32 mouse cellular contexts compared by ENCODE assay signal in the genomic region with DNA sequence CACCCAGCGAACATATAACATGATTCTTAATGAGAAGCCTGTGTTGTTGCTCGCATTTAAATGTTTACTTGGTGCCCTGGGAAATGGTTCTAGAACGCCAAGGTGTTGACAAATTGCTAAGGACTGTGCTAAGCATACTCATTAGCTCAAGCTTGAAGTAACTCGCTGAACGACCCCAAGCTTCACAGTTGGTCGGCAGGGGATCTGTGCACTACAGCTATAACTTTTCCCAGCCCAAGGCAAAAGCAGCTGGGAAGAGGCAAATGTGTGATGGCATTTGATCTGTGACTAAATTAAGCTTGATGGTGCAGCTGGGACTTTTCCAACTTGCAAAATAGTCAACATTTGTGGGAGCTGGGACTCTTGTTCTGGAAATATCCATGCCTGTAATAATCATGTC.
DNase-seq lines count a peak whose midpoint lies in the region; ATAC-seq lines count a peak whose summit lies in the region.
"Had no signal": no experiment of that assay in that cellular context is flagged by ENCODE, and none has a peak within 500 bp of the region (broad histone marks: within the 10 kb centered on the region; RNA-seq: fewer than 3 reads in every experiment).

No protein-coding gene starts in this region.

- H3K4me1 ChIP-seq in hindbrain, embryonic 15.5 days (replicated peaks): no peaks in the 10 kb centered on the region
- peaks cover 4% of the 10 kb centered on the region; the same call in 1 of the 2 replicates for H3K4me1 ChIP-seq in hindbrain, embryonic 13.5 days (replicated peaks)
- no peaks in the 10 kb centered on the region for H3K4me1 ChIP-seq in neural tube, embryonic 14.5 days (ENCODE audit: control insufficient read depth, insufficient read depth, low read length)
- 0 out of 2 replicates have a peak, but pooled peaks cover 3% of the 10 kb centered on the region for H3K4me1 ChIP-seq in embryonic facial prominence, embryonic 15.5 days
- H3K4me1 ChIP-seq: embryonic facial prominence, embryonic 12.5 days; forebrain, embryonic 12.5 days; heart, embryonic 10.5 days; heart, embryonic 15.5 days; limb, embryonic 15.5 days; midbrain, embryonic 10.5 days had no signal

- H3K27ac ChIP-seq in hindbrain, embryonic 15.5 days (replicated peaks): no peak overlapping the region; the same call in 1 of the 2 replicates
- no peak overlapping the region for H3K27ac ChIP-seq in hindbrain, embryonic 13.5 days
- no peak overlapping the region; the same call in 1 of the 2 replicates for H3K27ac ChIP-seq in neural tube, embryonic 14.5 days (ENCODE audit: low read depth, low read length)
- H3K27ac ChIP-seq in embryonic facial prominence, embryonic 15.5 days (replicated peaks): no peak overlapping the region
- H3K27ac ChIP-seq: embryonic facial prominence, embryonic 12.5 days; forebrain, embryonic 12.5 days; heart, embryonic 10.5 days; heart, embryonic 15.5 days; limb, embryonic 15.5 days; liver, embryonic 14.5 days; midbrain, embryonic 10.5 days had no signal

- no peak overlapping the region for H3K9ac ChIP-seq in hindbrain, embryonic 15.5 days
- no peak overlapping the region for H3K9ac ChIP-seq in hindbrain, embryonic 13.5 days
- no peak overlapping the region for H3K9ac ChIP-seq in neural tube, embryonic 14.5 days (replicated peaks; ENCODE audit: low read depth, low read length)
- H3K9ac ChIP-seq in embryonic facial prominence, embryonic 15.5 days: no peak overlapping the region
- H3K9ac ChIP-seq: embryonic facial prominence, embryonic 12.5 days; forebrain, embryonic 12.5 days; heart, embryonic 15.5 days; limb, embryonic 15.5 days; liver, embryonic 14.5 days had no signal

- no peaks in the 10 kb centered on the region for H3K9me3 ChIP-seq in hindbrain, embryonic 15.5 days
- no peaks in the 10 kb centered on the region for H3K9me3 ChIP-seq in hindbrain, embryonic 13.5 days
- no peaks in the 10 kb centered on the region for H3K9me3 ChIP-seq in neural tube, embryonic 14.5 days (ENCODE audit: control insufficient read depth, low read length)
- no peaks in the 10 kb centered on the region for H3K9me3 ChIP-seq in embryonic facial prominence, embryonic 15.5 days (replicated peaks)
- H3K9me3 ChIP-seq: embryonic facial prominence, embryonic 12.5 days; forebrain, embryonic 12.5 days; heart, embryonic 10.5 days; heart, embryonic 15.5 days; limb, embryonic 15.5 days; midbrain, embryonic 10.5 days had no signal

- WGBS in hindbrain, embryonic 15.5 days: 39% methylated on average over 6 of the region's 6 CpGs
- 51% methylated on average over 6 of the region's 6 CpGs for WGBS in hindbrain, embryonic 13.5 days
- WGBS in neural tube, embryonic 14.5 days: 30% methylated on average over 6 of the region's 6 CpGs
- 31% methylated on average over 6 of the region's 6 CpGs for WGBS in embryonic facial prominence, embryonic 15.5 days

- no peak overlapping the region for H3K4me2 ChIP-seq in hindbrain, embryonic 15.5 days
- no peak overlapping the region for H3K4me2 ChIP-seq in hindbrain, embryonic 13.5 days
- H3K4me2 ChIP-seq in neural tube, embryonic 14.5 days (ENCODE audit: low read depth, low read length): no peak overlapping the region
- H3K4me2 ChIP-seq in embryonic facial prominence, embryonic 15.5 days (replicated peaks): peak overlapping the region; percentile 12; the same call in 1 of the 2 replicates
- H3K4me2 ChIP-seq: embryonic facial prominence, embryonic 12.5 days; forebrain, embryonic 12.5 days; heart, embryonic 15.5 days; limb, embryonic 15.5 days had no signal

- no peak for DNase-seq in neural tube, embryonic 10.5 days (ENCODE audit: extremely low spot score, low spot score)
- peak; percentile 15 for DNase-seq in retina, embryonic 14.5 days (ENCODE audit: low spot score)
- no peak for DNase-seq in natural killer cell, adult 2 months (ENCODE audit: low spot score in 2 of 2)
- no peak for DNase-seq in layer of hippocampus, postnatal 36 days
- DNase-seq: adrenal gland, adult 8-10 months; B cell, adult 2 months; cerebellum, adult 11 months; cerebellum, adult 9-10 months; cerebellum, postnatal 36 days; gastrocnemius, postnatal 25 days; heart, adult 11 months; kidney, adult 11 months; kidney, postnatal 14 days; layer of hippocampus, adult 9-11 months; lung, adult 2 months; lung, postnatal 14 days; spleen, adult 18-20 months; thymus, postnatal 14 days had no signal

- H3K27me3 ChIP-seq in hindbrain, embryonic 15.5 days: no peaks in the 10 kb centered on the region
- H3K27me3 ChIP-seq in hindbrain, embryonic 13.5 days: no peaks in the 10 kb centered on the region
- H3K27me3 ChIP-seq in neural tube, embryonic 14.5 days (ENCODE audit: control insufficient read depth, insufficient read depth, low read length): no peaks in the 10 kb centered on the region
- no peaks in the 10 kb centered on the region for H3K27me3 ChIP-seq in embryonic facial prominence, embryonic 15.5 days
- H3K27me3 ChIP-seq: embryonic facial prominence, embryonic 12.5 days; forebrain, embryonic 12.5 days; heart, embryonic 15.5 days; limb, embryonic 15.5 days had no signal

- H3K4me3 ChIP-seq in hindbrain, embryonic 15.5 days: no peak overlapping the region
- no peak overlapping the region for H3K4me3 ChIP-seq in hindbrain, embryonic 13.5 days
- no peak overlapping the region for H3K4me3 ChIP-seq in neural tube, embryonic 14.5 days (ENCODE audit: low read depth, low read length)
- H3K4me3 ChIP-seq in embryonic facial prominence, embryonic 15.5 days (replicated peaks): no peak overlapping the region
- H3K4me3 ChIP-seq: embryonic facial prominence, embryonic 12.5 days; erythroblast, embryonic 14.5 days; forebrain, embryonic 12.5 days; heart, embryonic 10.5 days; heart, embryonic 15.5 days; limb, embryonic 15.5 days; midbrain, embryonic 10.5 days had no signal

- ATAC-seq in hindbrain, embryonic 15.5 days (ENCODE audit: low FRiP score, low read depth): peak; percentile 77
- ATAC-seq in hindbrain, embryonic 13.5 days (ENCODE audit: low FRiP score): no peak
- peak; percentile 58; the same call in 1 of the 2 replicates for ATAC-seq in neural tube, embryonic 14.5 days (ENCODE audit: low read depth)
- ATAC-seq in embryonic facial prominence, embryonic 15.5 days (ENCODE audit: insufficient number of reproducible peaks, low FRiP score, low TSS enrichment, low read depth): no peak
- ATAC-seq: activated CD4-positive, CD25-positive, alpha-beta regulatory T cell, adult 4 months; midbrain, embryonic 16.5 days had no signal

- H3K36me3 ChIP-seq in hindbrain, embryonic 15.5 days: no peaks in the 10 kb centered on the region
- no peaks in the 10 kb centered on the region for H3K36me3 ChIP-seq in hindbrain, embryonic 13.5 days
- no peaks in the 10 kb centered on the region for H3K36me3 ChIP-seq in neural tube, embryonic 14.5 days (ENCODE audit: control insufficient read depth, insufficient read depth, low read length)
- H3K36me3 ChIP-seq in embryonic facial prominence, embryonic 15.5 days: no peaks in the 10 kb centered on the region
- H3K36me3 ChIP-seq: embryonic facial prominence, embryonic 12.5 days; forebrain, embryonic 12.5 days; heart, embryonic 10.5 days; heart, embryonic 15.5 days; limb, embryonic 15.5 days; midbrain, embryonic 10.5 days had no signal

Comparison
In these comparisons a context has a peak if more than half of its experiments do, and no peak if none do; other contexts are left out.
1. ATAC-seq: peak in hindbrain, embryonic 15.5 days (single experiment) and neural tube, embryonic 14.5 days (single experiment); none in hindbrain, embryonic 13.5 days (single experiment) and embryonic facial prominence, embryonic 15.5 days (single experiment).